Mouse (Mus musculus): ENCODE measurements at regions not wholly inside any gene's neighbourhood (a gene's known extent, or its start where the extent isn't known, plus 50 kb on each side); places are given as distances from the start of the nearest gene placed in this dataset.
"Not testable (repeated sequence)": the region's sequence is repeated elsewhere in the genome, so short reads cannot be mapped to it uniquely, and the experiment has no call there.

- no peak for DNase-seq
Observed at GRCm38 (mm10) chr12:71532161-71532560, 222.5 kb downstream of the Dact1 start.

- no peak for DNase-seq
Observed at GRCm38 (mm10) chr12:71532708-71533450, 223.2 kb downstream of the Dact1 start.

- DNase-seq, result no peak
Observed at GRCm38 (mm10) chr12:71533701-71534100, 224.0 kb downstream of the Dact1 start.

- no peak for DNase-seq
Observed at GRCm38 (mm10) chr12:71534199-71534598, 224.5 kb downstream of the Dact1 start.

- no peak for DNase-seq
Observed at GRCm38 (mm10) chr12:71535251-71535650, 225.6 kb downstream of the Dact1 start.

GRCm38 (mm10) chr12:71535831-71536230 lies 226.1 kb downstream of the Dact1 start:
- not testable (repeated sequence) for DNase-seq

GRCm38 (mm10) chr12:71538691-71539090 lies 229.0 kb downstream of the Dact1 start:
- DNase-seq, result no peak

- no peak for DNase-seq
Observed at GRCm38 (mm10) chr12:71540279-71540678, 230.6 kb downstream of the Dact1 start.

GRCm38 (mm10) chr12:71541961-71542360 lies 232.3 kb downstream of the Dact1 start:
- no peak for DNase-seq

- DNase-seq, result no peak
Observed at GRCm38 (mm10) chr12:71543571-71544119, 234.0 kb downstream of the Dact1 start.

GRCm38 (mm10) chr12:71544401-71545159 lies 234.9 kb downstream of the Dact1 start:
- DNase-seq, result no peak

- DNase-seq, result no peak
Observed at GRCm38 (mm10) chr12:71546523-71547265, 237.0 kb downstream of the Dact1 start.

GRCm38 (mm10) chr12:71549336-71549735 lies 239.7 kb downstream of the Dact1 start:
- DNase-seq, result no peak

- no peak for DNase-seq
Observed at GRCm38 (mm10) chr12:71554212-71554611, 244.5 kb downstream of the Dact1 start.

- DNase-seq, result no peak
Observed at GRCm38 (mm10) chr12:71561259-71561658, 251.6 kb downstream of the Dact1 start.

GRCm38 (mm10) chr12:71561918-71562572 lies 252.4 kb downstream of the Dact1 start:
- DNase-seq, result no peak

GRCm38 (mm10) chr12:71563219-71563618 lies 253.5 kb downstream of the Dact1 start:
- no peak for DNase-seq

GRCm38 (mm10) chr12:71566371-71566770 lies 256.7 kb downstream of the Dact1 start:
- DNase-seq, result no peak

GRCm38 (mm10) chr12:71568251-71568650 lies 258.6 kb downstream of the Dact1 start:
- no peak for DNase-seq

GRCm38 (mm10) chr12:71568880-71569390 lies 259.3 kb downstream of the Dact1 start:
- DNase-seq, result no peak

GRCm38 (mm10) chr12:71569662-71570061 lies 260.0 kb downstream of the Dact1 start:
- DNase-seq, result no peak

GRCm38 (mm10) chr12:71570116-71570515 lies 260.4 kb downstream of the Dact1 start:
- DNase-seq, result no peak
